Mouse (Mus musculus) liver (tissue): ENCODE data around the gene Ccn1.

Experiments
- DNase-seq: peaks from one replicate; pipeline ENCODE4 v3.0.0-alpha.2; 2020; ENCODE audit warnings: mixed read lengths

The Ccn1 gene

GRCm38 (mm10) chr3:145649852-145650202 lies at the start of gene Ccn1:
Ccn1 (minus strand) TSS chr3:145649981.
- DNase-seq, result peak; percentile 68

- DNase-seq, result no peak
Observed at GRCm38 (mm10) chr3:145693361-145693760, 43.6 kb upstream of the Ccn1 start.

- DNase-seq, result no peak
Observed at GRCm38 (mm10) chr3:145692037-145692436, 42.3 kb upstream of the Ccn1 start.

GRCm38 (mm10) chr3:145691415-145691814 lies 41.6 kb upstream of the Ccn1 start:
- DNase-seq, result no peak

- DNase-seq, result no peak
Observed at GRCm38 (mm10) chr3:145689271-145689670, 39.5 kb upstream of the Ccn1 start.

GRCm38 (mm10) chr3:145687836-145688235 lies 38.1 kb upstream of the Ccn1 start:
- DNase-seq, result no peak

- peak; percentile 29 for DNase-seq
Observed at GRCm38 (mm10) chr3:145684604-145685441, 35.0 kb upstream of the Ccn1 start.

GRCm38 (mm10) chr3:145684201-145684600 lies 34.4 kb upstream of the Ccn1 start:
- DNase-seq, result no peak

- DNase-seq, result no peak
Observed at GRCm38 (mm10) chr3:145681348-145681935, 31.7 kb upstream of the Ccn1 start.

- DNase-seq, result no peak
Observed at GRCm38 (mm10) chr3:145680686-145681085, 30.9 kb upstream of the Ccn1 start.

GRCm38 (mm10) chr3:145676212-145676611 lies 26.4 kb upstream of the Ccn1 start:
- no peak for DNase-seq

- DNase-seq, result no peak
Observed at GRCm38 (mm10) chr3:145674815-145675214, 25.0 kb upstream of the Ccn1 start.

- no peak for DNase-seq
Observed at GRCm38 (mm10) chr3:145666383-145666782, 16.6 kb upstream of the Ccn1 start.

GRCm38 (mm10) chr3:145656993-145657713 lies 7.4 kb upstream of the Ccn1 start:
- DNase-seq, result no peak

GRCm38 (mm10) chr3:145654944-145655343 lies 5.2 kb upstream of the Ccn1 start:
- no peak for DNase-seq

- DNase-seq, result no peak
Observed at GRCm38 (mm10) chr3:145654028-145654427, 4.2 kb upstream of the Ccn1 start.

- DNase-seq, result peak; percentile 73
Observed at GRCm38 (mm10) chr3:145653191-145653940, 3.6 kb upstream of the Ccn1 start.

- no peak for DNase-seq
Observed at GRCm38 (mm10) chr3:145652322-145653131, 2.7 kb upstream of the Ccn1 start.

GRCm38 (mm10) chr3:145651978-145652321 lies 2.2 kb upstream of the Ccn1 start:
- DNase-seq, result no peak

- DNase-seq, result no peak
Observed at GRCm38 (mm10) chr3:145651029-145651977, 1.5 kb upstream of the Ccn1 start.
